Mouse (Mus musculus) induced T-regulatory cell, adult 2 months (primary cell): ENCODE results near the gene Dclre1a.

Experiments
- DNase-seq: peaks from one replicate; pipeline ENCODE4 v3.0.0-alpha.2; 2012; ENCODE audit warnings: low read depth

Dclre1a gene

GRCm38 (mm10) chr19:56547456-56548229, at the start of gene Dclre1a:
Dclre1a (minus strand) TSS chr19:56548222.
- no peak for DNase-seq

GRCm38 (mm10) chr19:56592472-56592871, 44.5 kb upstream of the Dclre1a start:
- no peak for DNase-seq

GRCm38 (mm10) chr19:56590250-56590649, 42.2 kb upstream of the Dclre1a start:
- no peak for DNase-seq

- DNase-seq = no peak
Measured at GRCm38 (mm10) chr19:56589455-56589854, 41.4 kb upstream of the Dclre1a start.

GRCm38 (mm10) chr19:56589008-56589407, 41.0 kb upstream of the Dclre1a start:
- no peak for DNase-seq

GRCm38 (mm10) chr19:56588205-56588626, 40.2 kb upstream of the Dclre1a start:
- no peak for DNase-seq

- DNase-seq = no peak
Measured at GRCm38 (mm10) chr19:56586320-56586719, 38.3 kb upstream of the Dclre1a start.

- no peak for DNase-seq
Measured at GRCm38 (mm10) chr19:56584288-56584687, 36.3 kb upstream of the Dclre1a start.

- DNase-seq = no peak
Measured at GRCm38 (mm10) chr19:56583785-56584184, 35.8 kb upstream of the Dclre1a start.

- DNase-seq = no peak
Measured at GRCm38 (mm10) chr19:56581981-56582380, 34.0 kb upstream of the Dclre1a start.

- DNase-seq = no peak
Measured at GRCm38 (mm10) chr19:56577801-56578200, 29.8 kb upstream of the Dclre1a start.

- no peak for DNase-seq
Measured at GRCm38 (mm10) chr19:56573184-56573583, 25.2 kb upstream of the Dclre1a start.

- no peak for DNase-seq
Measured at GRCm38 (mm10) chr19:56571913-56572312, 23.9 kb upstream of the Dclre1a start.

- no peak for DNase-seq
Measured at GRCm38 (mm10) chr19:56571234-56571633, 23.2 kb upstream of the Dclre1a start.

GRCm38 (mm10) chr19:56570781-56571180, 22.8 kb upstream of the Dclre1a start:
- no peak for DNase-seq

- DNase-seq = no peak
Measured at GRCm38 (mm10) chr19:56566940-56567339, 18.9 kb upstream of the Dclre1a start.

- peak; percentile 25 for DNase-seq
Measured at GRCm38 (mm10) chr19:56566041-56566440, 18.0 kb upstream of the Dclre1a start.

GRCm38 (mm10) chr19:56565358-56565757, 17.3 kb upstream of the Dclre1a start:
- no peak for DNase-seq

- DNase-seq = no peak
Measured at GRCm38 (mm10) chr19:56563469-56563868, 15.4 kb upstream of the Dclre1a start.

GRCm38 (mm10) chr19:56562433-56563138, 14.6 kb upstream of the Dclre1a start:
- DNase-seq = no peak

GRCm38 (mm10) chr19:56555972-56556371, 8.0 kb upstream of the Dclre1a start:
- no peak for DNase-seq

GRCm38 (mm10) chr19:56553177-56553576, 5.2 kb upstream of the Dclre1a start:
- no peak for DNase-seq

GRCm38 (mm10) chr19:56549033-56549680, 1.1 kb upstream of the Dclre1a start:
- no peak for DNase-seq
